Mouse (Mus musculus): ENCODE results near the gene Slc2a3. TPM values are rescaled to one million over a fixed set of nuclear protein-coding genes. Genes with fewer than 3 reads are reported as not detected.
A peak's percentile ranks its signal among the peaks of the same experiment; 100 is the strongest.
"Not testable (repeated sequence)": the region's sequence is repeated elsewhere in the genome, so short reads cannot be mapped to it uniquely, and the experiment has no call there.

Gene Slc2a3
- polyA plus RNA-seq, 1 experiment from 2014 or later = 24.4 TPM

GRCm38 (mm10) chr6:122741460-122742227, 59.8 kb downstream of the Slc2a3 start:
- DNase-seq (ENCODE audit: low spot score, missing footprints) (peak; percentile 94), ATAC-seq (ENCODE audit: low FRiP score) (peak; percentile 14)
- peaks cover 22% of the 10 kb centered on the region; the same call in 1 of the 2 replicates for H3K27me3 ChIP-seq (ENCODE audit: control insufficient read depth, insufficient read depth, low read length)
- no peaks in the 10 kb centered on the region for H3K36me3 ChIP-seq (ENCODE audit: control insufficient read depth, insufficient read depth, low read length)
- peak overlapping the region; percentile 83 for H3K4me2 ChIP-seq
- peaks cover 7% of the 10 kb centered on the region; the same call in 1 of the 2 replicates for H3K4me1 ChIP-seq (ENCODE audit: control insufficient read depth, insufficient read depth, low read length)
- H3K9me3 ChIP-seq (ENCODE audit: control insufficient read depth, low read length) = no peaks in the 10 kb centered on the region
- peak overlapping the region; percentile 49 for H3K4me3 ChIP-seq (ENCODE audit: low read depth, low read length)
- no peak overlapping the region for H3K27ac ChIP-seq (ENCODE audit: low read depth, low read length)
- H3K9ac ChIP-seq (ENCODE audit: low read length) = peak overlapping the region; percentile 55
- WGBS = 2% methylated on average over 25 of the region's 25 CpGs

DNA sequence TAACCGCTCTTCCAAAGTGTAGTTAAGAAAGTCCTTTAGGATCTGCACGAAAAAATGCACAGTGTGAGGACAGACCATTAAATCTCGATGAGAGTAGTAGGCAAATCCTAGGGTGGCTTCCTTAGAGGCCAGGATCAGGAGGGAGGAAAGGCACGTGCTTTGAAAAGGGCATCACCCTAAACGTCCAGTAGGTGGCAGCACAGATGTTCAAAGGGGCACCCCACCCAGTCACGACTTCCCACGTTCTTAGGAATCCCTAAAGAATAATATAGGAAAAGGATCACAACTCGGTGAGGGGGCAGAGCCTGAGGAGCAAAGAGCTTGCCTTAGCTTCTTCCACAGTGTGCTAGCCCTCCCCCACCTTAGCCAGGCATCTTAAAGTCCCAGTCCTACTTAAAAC, 61.5 kb downstream of the Slc2a3 start:
- ATAC-seq (ENCODE audit: low FRiP score) (peak; percentile 45), DNase-seq (ENCODE audit: low spot score, missing footprints) (peak; percentile 98)
- Histone ChIP-seq H3K9ac (ENCODE audit: low read length) (no peak overlapping the region), H3K4me1 (ENCODE audit: control insufficient read depth, insufficient read depth, low read length) (peaks cover 7% of the 10 kb centered on the region; the same call in 1 of the 2 replicates), H3K27ac (ENCODE audit: low read depth, low read length) (no peak overlapping the region), H3K27me3 (ENCODE audit: control insufficient read depth, insufficient read depth, low read length) (peaks cover 22% of the 10 kb centered on the region; the same call in 1 of the 2 replicates), H3K36me3 (ENCODE audit: control insufficient read depth, insufficient read depth, low read length) (no peaks in the 10 kb centered on the region), H3K4me3 (ENCODE audit: low read depth, low read length) (no peak overlapping the region), H3K9me3 (ENCODE audit: control insufficient read depth, low read length) (no peaks in the 10 kb centered on the region), H3K4me2 (no peak overlapping the region)
- WGBS = 9% methylated on average over 8 of the region's 8 CpGs

DNA sequence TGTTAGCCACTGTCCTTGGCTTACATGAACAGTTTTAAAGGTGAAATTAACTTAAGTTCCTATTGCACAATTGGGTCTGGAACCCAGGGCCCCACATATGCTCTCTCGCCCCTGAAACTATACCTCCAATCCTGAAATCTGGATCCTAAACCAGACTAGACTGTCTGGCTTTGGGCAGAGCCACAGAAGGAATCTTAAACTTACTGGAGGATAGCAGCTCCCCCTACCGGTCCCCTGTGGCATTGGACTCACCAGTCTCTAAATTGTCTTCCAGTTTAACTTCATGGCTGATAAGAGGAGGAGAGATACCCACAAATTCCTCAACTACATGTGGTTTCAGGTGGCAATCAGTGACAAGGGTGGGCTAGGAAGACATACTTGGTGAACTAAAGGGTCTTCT, 81.5 kb downstream of the Slc2a3 start:
- H3K9ac ChIP-seq (ENCODE audit: low read length) = no peak overlapping the region
- no peaks in the 10 kb centered on the region for H3K9me3 ChIP-seq (ENCODE audit: control insufficient read depth, low read length)
- H3K4me1 ChIP-seq (ENCODE audit: control insufficient read depth, insufficient read depth, low read length) = peaks cover 2% of the 10 kb centered on the region; the same call in 1 of the 2 replicates
- no peaks in the 10 kb centered on the region for H3K27me3 ChIP-seq (ENCODE audit: control insufficient read depth, insufficient read depth, low read length)
- 26% methylated on average over 2 of the region's 2 CpGs for WGBS
- no peak overlapping the region for H3K27ac ChIP-seq (ENCODE audit: low read depth, low read length)
- H3K4me3 ChIP-seq (ENCODE audit: low read depth, low read length) = no peak overlapping the region
- ATAC-seq (ENCODE audit: low FRiP score) (peak; percentile 65; the same call in 1 of the 2 replicates), DNase-seq (ENCODE audit: low spot score, missing footprints) (peak; percentile 94)
- H3K4me2 ChIP-seq = no peak overlapping the region
- H3K36me3 ChIP-seq (ENCODE audit: control insufficient read depth, insufficient read depth, low read length) = no peaks in the 10 kb centered on the region

DNA sequence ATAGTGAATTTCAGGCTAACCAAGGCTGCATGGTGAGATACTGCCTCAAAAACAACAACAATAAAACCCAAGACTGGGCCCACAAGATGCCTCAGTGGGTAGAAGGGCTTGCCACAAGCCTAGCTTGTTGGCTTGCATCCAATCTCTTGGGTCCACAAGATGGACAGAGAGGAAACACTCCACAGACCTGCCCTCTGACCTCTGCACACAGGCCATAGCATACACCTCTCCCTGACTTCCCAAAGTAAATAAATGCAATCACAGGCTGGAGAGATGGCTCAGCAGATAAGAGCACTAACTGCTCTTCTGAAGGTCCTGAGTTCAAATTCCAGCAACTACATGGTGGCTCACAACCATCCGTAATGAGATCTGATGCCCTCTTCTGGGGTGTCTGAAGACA, 83.2 kb downstream of the Slc2a3 start:
- not testable (repeated sequence) for H3K4me2 ChIP-seq; H3K9ac ChIP-seq (ENCODE audit: low read length); H3K4me3 ChIP-seq (ENCODE audit: low read depth, low read length); ATAC-seq (ENCODE audit: low FRiP score); H3K36me3 ChIP-seq (ENCODE audit: control insufficient read depth, insufficient read depth, low read length); H3K4me1 ChIP-seq (ENCODE audit: control insufficient read depth, insufficient read depth, low read length); H3K27ac ChIP-seq (ENCODE audit: low read depth, low read length); H3K27me3 ChIP-seq (ENCODE audit: control insufficient read depth, insufficient read depth, low read length); H3K9me3 ChIP-seq (ENCODE audit: control insufficient read depth, low read length); DNase-seq (ENCODE audit: low spot score, missing footprints)
- 90% methylated on average over 1 of the region's 1 CpGs for WGBS

DNA sequence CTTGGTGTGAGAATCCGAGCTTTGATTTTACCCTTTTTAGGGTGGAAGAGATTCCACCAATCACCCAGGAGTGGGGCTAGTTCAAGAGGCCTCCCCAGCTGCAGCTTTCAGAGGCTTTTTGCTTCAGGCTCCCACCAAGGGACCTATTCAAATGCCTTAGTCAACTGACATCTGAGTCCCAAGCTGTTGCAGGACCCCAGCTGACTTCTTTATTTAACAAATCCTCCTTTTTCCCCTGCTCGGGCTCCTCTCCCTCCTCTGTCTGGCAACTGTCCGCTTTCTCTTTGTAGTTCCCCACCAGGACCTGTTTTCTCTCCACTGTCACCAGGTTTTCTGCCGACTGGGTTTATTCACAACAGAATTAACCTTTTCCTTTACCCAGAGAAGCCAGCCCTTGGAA, 85.6 kb downstream of the Slc2a3 start:
- WGBS = 3% methylated on average over 4 of the region's 4 CpGs

DNA sequence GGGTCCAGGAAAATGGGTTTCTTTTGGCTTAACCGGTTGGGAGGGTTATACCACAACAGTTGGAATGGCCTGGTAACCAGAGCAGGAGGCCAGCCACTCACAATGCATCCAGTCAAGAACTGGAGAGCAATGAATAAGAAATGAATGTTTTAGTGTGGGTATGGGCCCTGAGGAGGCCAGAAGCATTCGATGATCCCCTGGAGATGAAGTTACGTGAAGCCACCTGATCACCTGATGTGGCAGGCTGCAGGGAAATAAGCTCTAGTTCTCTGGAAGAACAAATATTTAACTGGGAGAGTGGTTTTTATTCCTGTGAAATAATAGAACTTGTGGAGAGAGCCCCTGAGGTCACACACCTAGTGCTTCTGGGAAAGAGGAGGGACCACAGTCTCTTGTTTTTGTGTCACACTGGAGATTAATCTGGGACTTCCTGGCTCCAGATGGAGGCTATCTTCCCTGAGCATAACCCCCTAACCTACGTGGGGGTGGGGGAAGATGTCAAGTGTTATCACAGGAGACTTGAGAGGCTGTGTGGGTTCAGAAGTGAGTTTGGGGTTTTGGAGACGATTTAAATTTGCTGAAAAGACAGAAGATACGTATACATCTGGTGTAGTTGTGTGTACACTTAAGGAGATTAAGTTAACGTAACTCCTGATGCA, 86.6 kb downstream of the Slc2a3 start:
- no peak overlapping the region for H3K27ac ChIP-seq (ENCODE audit: low read depth, low read length)
- 57% methylated on average over 7 of the region's 7 CpGs for WGBS
- no peak overlapping the region for H3K4me3 ChIP-seq (ENCODE audit: low read depth, low read length)
- H3K4me2 ChIP-seq = no peak overlapping the region
- DNase-seq (ENCODE audit: low spot score, missing footprints) (peak; percentile 78), ATAC-seq (ENCODE audit: low FRiP score) (no peak)
- H3K4me1 ChIP-seq (ENCODE audit: control insufficient read depth, insufficient read depth, low read length) = peaks cover 2% of the 10 kb centered on the region; the same call in 1 of the 2 replicates
- H3K9ac ChIP-seq (ENCODE audit: low read length) = no peak overlapping the region
- H3K9me3 ChIP-seq (ENCODE audit: control insufficient read depth, low read length) = no peaks in the 10 kb centered on the region
- no peaks in the 10 kb centered on the region for H3K36me3 ChIP-seq (ENCODE audit: control insufficient read depth, insufficient read depth, low read length)
- no peaks in the 10 kb centered on the region for H3K27me3 ChIP-seq (ENCODE audit: control insufficient read depth, insufficient read depth, low read length)

More for the DNA sequence above, 85.6 kb downstream of the Slc2a3 start:
- ATAC-seq (ENCODE audit: low FRiP score) (peak; percentile 45), DNase-seq (ENCODE audit: low spot score, missing footprints) (peak; percentile 87)
- no peaks in the 10 kb centered on the region for H3K27me3 ChIP-seq (ENCODE audit: control insufficient read depth, insufficient read depth, low read length)
- H3K27ac ChIP-seq (ENCODE audit: low read depth, low read length) = peak overlapping the region; percentile 25; the same call in 1 of the 2 replicates
- no peaks in the 10 kb centered on the region for H3K36me3 ChIP-seq (ENCODE audit: control insufficient read depth, insufficient read depth, low read length)
- H3K4me1 ChIP-seq (ENCODE audit: control insufficient read depth, insufficient read depth, low read length) = peaks cover 2% of the 10 kb centered on the region; the same call in 1 of the 2 replicates
- H3K4me2 ChIP-seq = 0 out of 2 replicates have a peak overlapping the region, but pooled peaks have one; percentile 11
- H3K9me3 ChIP-seq (ENCODE audit: control insufficient read depth, low read length) = no peaks in the 10 kb centered on the region
- H3K4me3 ChIP-seq (ENCODE audit: low read depth, low read length) = no peak overlapping the region
- H3K9ac ChIP-seq (ENCODE audit: low read length) = no peak overlapping the region

GRCm38 (mm10) chr6:122713116-122713515, 88.3 kb downstream of the Slc2a3 start:
- H3K9me3 ChIP-seq (ENCODE audit: control insufficient read depth, low read length); H3K4me1 ChIP-seq (ENCODE audit: control insufficient read depth, insufficient read depth, low read length); H3K27ac ChIP-seq (ENCODE audit: low read depth, low read length); H3K4me3 ChIP-seq (ENCODE audit: low read depth, low read length); H3K27me3 ChIP-seq (ENCODE audit: control insufficient read depth, insufficient read depth, low read length); H3K4me2 ChIP-seq; H3K36me3 ChIP-seq (ENCODE audit: control insufficient read depth, insufficient read depth, low read length); H3K9ac ChIP-seq (ENCODE audit: low read length): not testable (repeated sequence)
- 95% methylated on average over 7 of the region's 7 CpGs for WGBS
- ATAC-seq (ENCODE audit: low FRiP score) (0 out of 2 replicates have a peak, but pooled peaks have one; percentile 33), DNase-seq (ENCODE audit: low spot score, missing footprints) (peak; percentile 61)

GRCm38 (mm10) chr6:122711455-122711854, 90.0 kb downstream of the Slc2a3 start:
- 92% methylated on average over 2 of the region's 2 CpGs for WGBS
- Histone ChIP-seq H3K4me2 (no peak overlapping the region), H3K9me3 (ENCODE audit: control insufficient read depth, low read length) (no peaks in the 10 kb centered on the region), H3K4me3 (ENCODE audit: low read depth, low read length) (no peak overlapping the region), H3K27ac (ENCODE audit: low read depth, low read length) (no peak overlapping the region), H3K4me1 (ENCODE audit: control insufficient read depth, insufficient read depth, low read length) (peaks cover 2% of the 10 kb centered on the region; the same call in 1 of the 2 replicates), H3K36me3 (ENCODE audit: control insufficient read depth, insufficient read depth, low read length) (no peaks in the 10 kb centered on the region), H3K9ac (ENCODE audit: low read length) (no peak overlapping the region), H3K27me3 (ENCODE audit: control insufficient read depth, insufficient read depth, low read length) (no peaks in the 10 kb centered on the region; the same call in 1 of the 2 replicates)
- DNase-seq (ENCODE audit: low spot score, missing footprints) (peak; percentile 45), ATAC-seq (ENCODE audit: low FRiP score) (no peak)

DNA sequence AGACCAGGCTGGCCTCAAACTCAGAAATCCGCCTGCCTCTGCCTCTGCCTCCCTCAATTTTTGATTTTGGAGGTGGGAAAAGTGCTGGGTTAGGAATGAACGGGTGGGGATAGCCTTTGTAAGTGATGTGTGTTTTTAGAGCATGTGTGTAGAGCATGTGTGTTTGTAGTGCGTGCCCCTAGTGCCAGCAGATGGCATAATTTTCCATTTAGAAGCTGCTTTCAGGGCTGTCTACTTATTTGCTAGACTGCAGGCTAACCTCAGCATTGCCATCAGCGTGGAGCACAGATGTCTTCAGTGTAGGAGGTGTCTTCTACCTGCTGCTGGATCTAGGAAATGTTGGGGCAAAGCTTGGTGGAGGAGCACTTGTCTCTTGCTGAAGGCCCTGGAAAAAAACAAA, 92.6 kb downstream of the Slc2a3 start:
- no peak for DNase-seq (ENCODE audit: low spot score, missing footprints)
- H3K27me3 ChIP-seq (ENCODE audit: control insufficient read depth, insufficient read depth, low read length) = no peaks in the 10 kb centered on the region; the same call in 1 of the 2 replicates
- H3K36me3 ChIP-seq (ENCODE audit: control insufficient read depth, insufficient read depth, low read length) = no peaks in the 10 kb centered on the region
- no peak overlapping the region for H3K27ac ChIP-seq (ENCODE audit: low read depth, low read length)
- H3K4me2 ChIP-seq = no peak overlapping the region
- 73% methylated on average over 4 of the region's 4 CpGs for WGBS
- no peak for ATAC-seq (ENCODE audit: low FRiP score)
- H3K9me3 ChIP-seq (ENCODE audit: control insufficient read depth, low read length) = no peaks in the 10 kb centered on the region
- H3K4me3 ChIP-seq (ENCODE audit: low read depth, low read length) = no peak overlapping the region
- no peaks in the 10 kb centered on the region for H3K4me1 ChIP-seq (ENCODE audit: control insufficient read depth, insufficient read depth, low read length)
- H3K9ac ChIP-seq (ENCODE audit: low read length) = no peak overlapping the region
